Mouse (Mus musculus) urinary bladder, postnatal 0 days (tissue): Measurements from ENCODE around the gene C1s2. TPM values are rescaled to one million over a fixed set of nuclear protein-coding genes. Genes with fewer than 3 reads are reported as not detected.

Experiments used
- polyA plus RNA-seq: library from polyadenylated mRNA; unstranded; fragments of >200 nt; fragmentation: Nextera tagmentation; extraction: Ambion mirVana; gene quantifications from 2 replicates; pipeline ENCODE4 v1.2.1, GENCODE M21; 2015

The C1s2 gene
- 0.05 and 0.10 TPM in 2 replicates for polyA plus RNA-seq

GRCm38 (mm10) chr6:124635985-124636384, at the start of gene C1s2:
TSS of gene C1s2 (minus strand) at chr6:124636085.

GRCm38 (mm10) chr6:124662477-124663423, 26.9 kb upstream of the C1s2 start, which contains the start of gene Lpcat3:
TSS of gene Lpcat3 (plus strand) at chr6:124663027.

Other genes starting within 250 kb of the C1s2 start
- 23.6 and 24.0 TPM in 2 replicates for gene Pex5, start 221.0 kb downstream of the C1s2 start, polyA plus RNA-seq
- 0.46 and 0.70 TPM in 2 replicates for gene Clstn3, start 171.3 kb downstream of the C1s2 start, polyA plus RNA-seq
- gene C1rl, start 143.0 kb downstream of the C1s2 start, polyA plus RNA-seq, result 2.6 and 2.7 TPM in 2 replicates
- gene C1ra, start 123.7 kb downstream of the C1s2 start, polyA plus RNA-seq, result 27.8 and 30.6 TPM in 2 replicates
- 46.5 and 46.8 TPM in 2 replicates for gene C1s1, start 93.7 kb downstream of the C1s2 start, polyA plus RNA-seq
- gene C1rb, start 65.8 kb downstream of the C1s2 start, polyA plus RNA-seq, result not detected in 2 replicates
- gene Lpcat3, start 26.9 kb upstream of the C1s2 start, polyA plus RNA-seq, result 49.1 and 51.0 TPM in 2 replicates
- gene Emg1, start 76.1 kb upstream of the C1s2 start, polyA plus RNA-seq, result 86.6 and 92.7 TPM in 2 replicates
- 203 and 205 TPM in 2 replicates for gene Phb2, start 76.3 kb upstream of the C1s2 start, polyA plus RNA-seq
- gene Ptpn6, start 102.6 kb upstream of the C1s2 start, polyA plus RNA-seq, result 9.8 and 19.0 TPM in 2 replicates
- gene Grcc10, start 105.3 kb upstream of the C1s2 start, polyA plus RNA-seq, result 349 and 354 TPM in 2 replicates
- not detected in 2 replicates for gene Gm45234, start 119.9 kb upstream of the C1s2 start, polyA plus RNA-seq
- 8.4 and 9.3 TPM in 2 replicates for gene Atn1, start 120.4 kb upstream of the C1s2 start, polyA plus RNA-seq
- 5.9 and 6.2 TPM in 2 replicates for gene Eno2, start 133.6 kb upstream of the C1s2 start, polyA plus RNA-seq
- gene Lrrc23, start 143.6 kb upstream of the C1s2 start, polyA plus RNA-seq, result 0.23 TPM in 1 of 2 replicates, not detected in the other
- 11.7 and 16.0 TPM in 2 replicates for gene Spsb2, start 172.6 kb upstream of the C1s2 start, polyA plus RNA-seq
- 393 and 456 TPM in 2 replicates for gene Tpi1, start 178.2 kb upstream of the C1s2 start, polyA plus RNA-seq
- gene Usp5, start 193.4 kb upstream of the C1s2 start, polyA plus RNA-seq, result 71.7 and 72.1 TPM in 2 replicates
- gene Cdca3, start 193.5 kb upstream of the C1s2 start, polyA plus RNA-seq, result 32.7 and 43.3 TPM in 2 replicates
- 0.20 TPM in 1 of 2 replicates, not detected in the other for gene Gnb3, start 204.2 kb upstream of the C1s2 start, polyA plus RNA-seq
- gene P3h3, start 221.7 kb upstream of the C1s2 start, polyA plus RNA-seq, result 16.1 and 16.6 TPM in 2 replicates
- gene Gpr162, start 227.9 kb upstream of the C1s2 start, polyA plus RNA-seq, result 0.66 and 0.69 TPM in 2 replicates